Mouse (Mus musculus) liver, embryonic 15.5 days (tissue): Measurements from ENCODE around the gene Ube2q1. TPM values are rescaled to one million over a fixed set of nuclear protein-coding genes. Genes with fewer than 3 reads are reported as not detected.
"Not testable (repeated sequence)": the region's sequence is repeated elsewhere in the genome, so short reads cannot be mapped to it uniquely, and the experiment has no call there.

Experiments used
- ATAC-seq: fragments of 200-750 bp; cut with Nextera tagmentation; 2 replicates; pipeline ENCODE4 v1.8.0; 2017; ENCODE audit warnings: moderate number of reproducible peaks, mild to moderate bottlenecking, moderate library complexity; ENCODE audit not compliant: insufficient read depth
- H3K27ac ChIP-seq: fragments of 300-500 bp; sonication (generic); replicated peaks from 2 replicates; pipeline ENCODE4 v1.5.1; 2015; ENCODE audit warnings: mild to moderate bottlenecking, inconsistent platforms
- H3K27me3 ChIP-seq: fragments of 300-500 bp; sonication (generic); 2 replicates; pipeline ENCODE4 v1.6.1; 2015; ENCODE audit warnings: mild to moderate bottlenecking, inconsistent platforms
- H3K36me3 ChIP-seq: fragments of 300-500 bp; sonication (generic); replicated peaks from 2 replicates; pipeline ENCODE4 v1.6.1; 2015; ENCODE audit warnings: moderate library complexity, mild to moderate bottlenecking, inconsistent platforms
- H3K4me1 ChIP-seq: fragments of 300-500 bp; sonication (generic); replicated peaks from 2 replicates; pipeline ENCODE4 v1.6.1; 2015; ENCODE audit warnings: inconsistent platforms
- H3K4me2 ChIP-seq: fragments of 300-500 bp; sonication (generic); 2 replicates; pipeline ENCODE4 v1.6.1; 2015; ENCODE audit warnings: moderate library complexity, mild to moderate bottlenecking, inconsistent platforms
- H3K4me3 ChIP-seq: fragments of 300-500 bp; sonication (generic); replicated peaks from 2 replicates; pipeline ENCODE4 v1.5.1; 2015; ENCODE audit warnings: mild to moderate bottlenecking, inconsistent platforms
- H3K9ac ChIP-seq: fragments of 300-500 bp; sonication (generic); 2 replicates; pipeline ENCODE4 v1.6.1; 2015; ENCODE audit warnings: moderate library complexity, mild to moderate bottlenecking, inconsistent platforms
- H3K9me3 ChIP-seq: fragments of 300-500 bp; sonication (generic); replicated peaks from 2 replicates; pipeline ENCODE4 v1.6.1; 2016; ENCODE audit warnings: inconsistent platforms
- WGBS: fragments of 180-500 bp; shearing (Covaris S2); methylation state at CpG from one replicate; pipeline ENCODE4 v1.1.7; 2015; ENCODE audit warnings: mixed read lengths; ENCODE audit not compliant: insufficient replicate concordance; 5-methylcytosine and 5-hydroxymethylcytosine counted together
- polyA plus RNA-seq: library from polyadenylated mRNA; unstranded; fragments of >200 nt; fragmentation: Nextera tagmentation; extraction: Ambion mirVana; gene quantifications from 2 replicates; pipeline ENCODE4 v1.2.1, GENCODE M21; 2015

Ube2q1 gene
- polyA plus RNA-seq, 1 experiment from 2014 or later: 3.5 TPM

GRCm38 (mm10) chr3:89786275-89786674 lies 12.9 kb downstream of the Ube2q1 start:
- peaks cover 11% of the 10 kb centered on the region; the same call in 1 of the 2 replicates for H3K27me3 ChIP-seq
- no peak overlapping the region for H3K4me2 ChIP-seq
- H3K4me1 ChIP-seq: no peaks in the 10 kb centered on the region
- no peak overlapping the region for H3K27ac ChIP-seq
- no peaks in the 10 kb centered on the region for H3K9me3 ChIP-seq
- ATAC-seq: no peak
- H3K9ac ChIP-seq: no peak overlapping the region
- H3K36me3 ChIP-seq: peaks cover 23% of the 10 kb centered on the region
- H3K4me3 ChIP-seq: no peak overlapping the region
- 76% methylated on average over 6 of the region's 6 CpGs for WGBS

- no peak overlapping the region for H3K9ac ChIP-seq
- no peak overlapping the region for H3K4me3 ChIP-seq
- H3K4me1 ChIP-seq: no peaks in the 10 kb centered on the region
- no peaks in the 10 kb centered on the region for H3K9me3 ChIP-seq
- ATAC-seq: no peak
- peaks cover 11% of the 10 kb centered on the region; the same call in 1 of the 2 replicates for H3K27me3 ChIP-seq
- H3K4me2 ChIP-seq: no peak overlapping the region
- WGBS: 66% methylated on average over 16 of the region's 16 CpGs
- no peak overlapping the region for H3K27ac ChIP-seq
- H3K36me3 ChIP-seq: no peaks in the 10 kb centered on the region
These were observed 15.4 kb downstream of the Ube2q1 start for GRCm38 (mm10) chr3:89788680-89789352.

- no peak for ATAC-seq
These were observed 21.2 kb downstream of the Ube2q1 start for GRCm38 (mm10) chr3:89794616-89795015.

GRCm38 (mm10) chr3:89795746-89796145 lies 22.3 kb downstream of the Ube2q1 start:
- H3K4me3 ChIP-seq: no peak overlapping the region
- H3K27ac ChIP-seq: no peak overlapping the region
- no peaks in the 10 kb centered on the region for H3K36me3 ChIP-seq
- H3K4me1 ChIP-seq: 0 out of 2 replicates have a peak, but pooled peaks cover under 1% of the 10 kb centered on the region
- H3K9me3 ChIP-seq: no peaks in the 10 kb centered on the region
- no peak overlapping the region for H3K4me2 ChIP-seq
- peaks cover 10% of the 10 kb centered on the region; the same call in 1 of the 2 replicates for H3K27me3 ChIP-seq
- ATAC-seq: no peak
- H3K9ac ChIP-seq: no peak overlapping the region
- 64% methylated on average over 5 of the region's 5 CpGs for WGBS

More at GRCm38 (mm10) chr3:89794616-89795015, 21.2 kb downstream of the Ube2q1 start:
- Histone ChIP-seq H3K27ac (no peak overlapping the region), H3K4me3 (no peak overlapping the region), H3K9ac (no peak overlapping the region), H3K36me3 (no peaks in the 10 kb centered on the region), H3K27me3 (peaks cover 9% of the 10 kb centered on the region; the same call in 1 of the 2 replicates), H3K4me2 (no peak overlapping the region), H3K4me1 (no peaks in the 10 kb centered on the region), H3K9me3 (no peaks in the 10 kb centered on the region)
- WGBS: 31% methylated on average over 2 of the region's 2 CpGs

GRCm38 (mm10) chr3:89796358-89796757 lies 22.9 kb downstream of the Ube2q1 start:
- Histone ChIP-seq H3K36me3 (no peaks in the 10 kb centered on the region), H3K4me2 (no peak overlapping the region), H3K27ac (no peak overlapping the region), H3K9me3 (no peaks in the 10 kb centered on the region), H3K9ac (no peak overlapping the region), H3K27me3 (peaks cover 10% of the 10 kb centered on the region; the same call in 1 of the 2 replicates), H3K4me3 (no peak overlapping the region), H3K4me1 (0 out of 2 replicates have a peak, but pooled peaks cover 3% of the 10 kb centered on the region)
- WGBS: 18% methylated on average over 4 of the region's 4 CpGs
- ATAC-seq: no peak

- H3K36me3 ChIP-seq: no peaks in the 10 kb centered on the region
- no peak for ATAC-seq
- 60% methylated on average over 3 of the region's 3 CpGs for WGBS
These were observed 25.1 kb downstream of the Ube2q1 start for GRCm38 (mm10) chr3:89798518-89798917.

GRCm38 (mm10) chr3:89799476-89799875 lies 26.1 kb downstream of the Ube2q1 start:
- no peak overlapping the region for H3K4me2 ChIP-seq
- H3K4me1 ChIP-seq: 0 out of 2 replicates have a peak, but pooled peaks cover 6% of the 10 kb centered on the region
- WGBS: 29% methylated on average over 13 of the region's 13 CpGs
- no peak overlapping the region for H3K9ac ChIP-seq
- peaks cover 10% of the 10 kb centered on the region; the same call in 1 of the 2 replicates for H3K27me3 ChIP-seq
- ATAC-seq: no peak
- no peak overlapping the region for H3K27ac ChIP-seq
- H3K9me3 ChIP-seq: no peaks in the 10 kb centered on the region
- no peaks in the 10 kb centered on the region for H3K36me3 ChIP-seq
- no peak overlapping the region for H3K4me3 ChIP-seq

More at GRCm38 (mm10) chr3:89798518-89798917, 25.1 kb downstream of the Ube2q1 start:
- H3K4me2 ChIP-seq: no peak overlapping the region
- no peak overlapping the region for H3K27ac ChIP-seq
- H3K9ac ChIP-seq: no peak overlapping the region
- peaks cover 10% of the 10 kb centered on the region; the same call in 1 of the 2 replicates for H3K27me3 ChIP-seq
- H3K9me3 ChIP-seq: no peaks in the 10 kb centered on the region
- H3K4me3 ChIP-seq: no peak overlapping the region
- 0 out of 2 replicates have a peak, but pooled peaks cover 6% of the 10 kb centered on the region for H3K4me1 ChIP-seq

- not testable (repeated sequence) for ATAC-seq, H3K9ac ChIP-seq, H3K27me3 ChIP-seq, H3K36me3 ChIP-seq, H3K4me1 ChIP-seq, H3K4me3 ChIP-seq, H3K27ac ChIP-seq, H3K9me3 ChIP-seq, H3K4me2 ChIP-seq
- 52% methylated on average over 3 of the region's 3 CpGs for WGBS
These were observed 26.7 kb downstream of the Ube2q1 start for GRCm38 (mm10) chr3:89800078-89800477.

GRCm38 (mm10) chr3:89800774-89801506 lies 27.5 kb downstream of the Ube2q1 start:
- Histone ChIP-seq H3K4me2 (no peak overlapping the region), H3K9ac (no peak overlapping the region), H3K27me3 (peaks cover 3% of the 10 kb centered on the region; the same call in 1 of the 2 replicates), H3K36me3 (no peaks in the 10 kb centered on the region), H3K27ac (no peak overlapping the region), H3K9me3 (no peaks in the 10 kb centered on the region), H3K4me1 (0 out of 2 replicates have a peak, but pooled peaks cover 6% of the 10 kb centered on the region), H3K4me3 (no peak overlapping the region)
- WGBS: 60% methylated on average over 5 of the region's 5 CpGs
- no peak for ATAC-seq

GRCm38 (mm10) chr3:89801507-89801847 lies 28.1 kb downstream of the Ube2q1 start:
- Histone ChIP-seq H3K4me1 (0 out of 2 replicates have a peak, but pooled peaks cover 6% of the 10 kb centered on the region), H3K9ac (no peak overlapping the region), H3K4me3 (no peak overlapping the region), H3K27me3 (peaks cover 3% of the 10 kb centered on the region; the same call in 1 of the 2 replicates), H3K9me3 (no peaks in the 10 kb centered on the region), H3K36me3 (no peaks in the 10 kb centered on the region), H3K27ac (no peak overlapping the region), H3K4me2 (no peak overlapping the region)
- ATAC-seq: no peak
- WGBS: 2% methylated on average over 3 of the region's 3 CpGs

GRCm38 (mm10) chr3:89802876-89803275 lies 29.5 kb downstream of the Ube2q1 start:
- H3K27me3 ChIP-seq: peaks cover 3% of the 10 kb centered on the region; the same call in 1 of the 2 replicates

More at GRCm38 (mm10) chr3:89802876-89803275, 29.5 kb downstream of the Ube2q1 start:
- Histone ChIP-seq H3K27ac (no peak overlapping the region), H3K9me3 (no peaks in the 10 kb centered on the region), H3K36me3 (no peaks in the 10 kb centered on the region), H3K4me1 (peaks cover 17% of the 10 kb centered on the region), H3K4me3 (no peak overlapping the region), H3K4me2 (no peak overlapping the region), H3K9ac (no peak overlapping the region)
- 68% methylated on average over 15 of the region's 15 CpGs for WGBS
- ATAC-seq: no peak
